Mouse (Mus musculus): Measurements from ENCODE around the gene Trpm8.

The Trpm8 gene

DNA sequence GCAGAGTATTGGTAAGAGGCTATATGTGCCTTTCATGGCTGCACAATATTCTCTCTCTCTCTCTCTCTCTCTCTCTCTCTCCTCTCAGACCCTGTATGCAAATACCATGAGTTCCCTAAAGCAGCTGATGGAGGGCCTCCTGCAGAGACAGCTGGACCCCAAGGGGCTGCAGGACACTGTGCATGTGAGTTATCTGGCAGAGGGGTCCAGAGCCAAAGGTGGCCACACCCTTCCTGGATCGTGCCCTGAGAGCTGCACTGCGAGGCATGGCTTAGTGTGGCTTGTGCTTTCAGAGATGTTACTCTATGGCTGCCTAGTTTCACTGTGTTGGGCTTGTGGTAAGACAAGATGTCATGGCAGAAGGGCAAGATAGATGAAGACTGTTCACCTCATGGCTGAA is 29.8 kb upstream of the Trpm8 start:
- no peak for DNase-seq (ENCODE audit: low read depth, low spot score)

DNA sequence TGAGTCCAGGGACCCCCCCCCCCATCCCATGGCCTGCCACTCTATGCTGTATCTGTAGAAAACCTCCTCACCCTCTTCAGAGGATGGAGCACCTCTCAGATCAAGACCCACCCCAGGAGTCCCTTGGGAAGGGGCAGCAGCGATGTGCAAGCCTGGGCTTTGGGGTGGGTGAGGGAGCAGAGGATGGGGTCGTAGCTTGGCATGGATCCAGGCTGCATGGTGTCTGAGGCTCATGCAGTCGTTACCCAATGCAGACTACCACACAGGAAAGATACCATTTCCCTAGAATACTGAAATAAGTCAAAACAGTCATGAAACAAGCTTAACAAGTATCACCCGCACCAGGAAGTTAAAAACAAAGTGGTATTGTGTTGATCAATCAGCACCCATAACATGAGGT is 28.8 kb upstream of the Trpm8 start:
- DNase-seq (ENCODE audit: low read depth, low spot score) = no peak

DNA sequence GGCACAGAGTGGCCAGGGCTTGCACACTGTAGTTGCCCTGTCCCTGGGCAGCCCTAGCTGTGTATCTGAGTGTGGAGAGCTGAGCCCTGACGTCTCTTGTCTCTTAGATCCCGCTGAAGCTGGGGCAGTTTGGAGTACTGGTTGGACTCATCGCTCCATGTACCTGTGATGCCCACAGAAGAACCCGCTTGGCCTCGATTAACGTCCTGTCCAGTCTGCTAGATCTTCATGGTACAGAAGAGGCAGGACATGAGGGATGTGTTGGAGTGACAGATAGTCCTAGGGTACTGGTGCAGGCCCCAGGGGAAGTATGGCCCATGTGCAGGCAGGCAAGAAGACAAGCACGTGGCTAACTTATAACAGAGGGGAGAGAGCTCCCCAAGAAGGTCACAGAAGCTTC is 27.9 kb upstream of the Trpm8 start:
- DNase-seq (ENCODE audit: low read depth, low spot score) = no peak

DNA sequence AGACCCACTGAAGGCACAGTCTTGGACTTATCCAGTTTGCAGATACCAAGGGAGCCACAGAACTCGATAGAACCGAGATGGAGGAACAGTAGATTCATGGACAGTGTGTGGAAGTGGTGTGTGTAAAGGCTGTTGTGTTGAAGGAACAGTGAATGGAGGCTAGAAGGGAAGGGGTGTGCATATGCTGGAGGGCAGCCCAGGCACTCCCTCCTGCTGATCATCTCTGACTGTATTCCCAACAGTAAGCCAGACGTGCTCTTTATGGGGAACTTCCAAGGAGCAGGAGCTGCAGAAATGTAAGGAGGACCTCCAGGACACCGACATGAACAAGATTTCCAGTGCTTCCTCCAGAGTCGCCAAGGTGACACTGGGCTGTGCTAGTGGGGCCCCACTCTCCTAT is 27.4 kb upstream of the Trpm8 start:
- no peak for DNase-seq (ENCODE audit: low read depth, low spot score)

DNA sequence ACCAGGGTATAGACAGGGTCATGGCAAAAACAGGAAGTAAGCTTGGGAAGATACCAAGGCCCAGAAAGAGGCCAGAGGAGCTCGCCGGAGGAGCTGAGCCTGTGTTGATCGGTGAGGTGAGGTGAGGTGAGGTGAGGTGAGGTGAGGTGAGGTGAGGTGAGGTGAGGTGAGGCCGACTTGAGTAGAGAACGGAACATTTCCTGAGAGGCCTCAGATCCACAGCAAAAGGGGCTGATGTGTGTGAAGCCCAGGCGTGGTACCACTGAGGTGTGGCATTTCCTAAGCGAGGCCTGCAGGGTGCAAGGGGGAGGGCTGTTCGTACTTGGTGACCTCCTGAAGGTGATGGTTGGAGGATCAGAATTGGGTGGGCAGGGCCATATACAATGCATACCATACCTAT is 24.4 kb upstream of the Trpm8 start:
- DNase-seq (ENCODE audit: low read depth, low spot score) = no peak

DNA sequence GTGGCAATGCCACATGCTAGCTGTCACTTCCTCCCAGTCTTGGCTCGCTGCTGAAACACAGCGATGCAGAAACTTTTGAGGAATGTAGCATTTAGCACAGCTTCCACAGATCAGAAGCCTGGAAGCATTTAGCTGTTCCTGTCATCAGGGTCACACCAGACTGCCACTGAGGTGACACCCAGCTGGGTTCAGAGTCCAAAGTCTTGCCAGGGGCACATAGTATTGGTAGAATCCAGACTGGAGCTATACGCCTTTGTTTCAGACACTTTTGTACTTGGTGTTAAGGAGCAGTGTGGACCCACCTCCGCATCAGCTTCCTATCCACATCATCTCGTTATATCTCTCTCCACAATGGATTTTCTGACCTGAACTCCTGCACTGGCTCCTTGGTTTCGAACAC is 23.9 kb upstream of the Trpm8 start:
- DNase-seq (ENCODE audit: low read depth, low spot score) = no peak

DNA sequence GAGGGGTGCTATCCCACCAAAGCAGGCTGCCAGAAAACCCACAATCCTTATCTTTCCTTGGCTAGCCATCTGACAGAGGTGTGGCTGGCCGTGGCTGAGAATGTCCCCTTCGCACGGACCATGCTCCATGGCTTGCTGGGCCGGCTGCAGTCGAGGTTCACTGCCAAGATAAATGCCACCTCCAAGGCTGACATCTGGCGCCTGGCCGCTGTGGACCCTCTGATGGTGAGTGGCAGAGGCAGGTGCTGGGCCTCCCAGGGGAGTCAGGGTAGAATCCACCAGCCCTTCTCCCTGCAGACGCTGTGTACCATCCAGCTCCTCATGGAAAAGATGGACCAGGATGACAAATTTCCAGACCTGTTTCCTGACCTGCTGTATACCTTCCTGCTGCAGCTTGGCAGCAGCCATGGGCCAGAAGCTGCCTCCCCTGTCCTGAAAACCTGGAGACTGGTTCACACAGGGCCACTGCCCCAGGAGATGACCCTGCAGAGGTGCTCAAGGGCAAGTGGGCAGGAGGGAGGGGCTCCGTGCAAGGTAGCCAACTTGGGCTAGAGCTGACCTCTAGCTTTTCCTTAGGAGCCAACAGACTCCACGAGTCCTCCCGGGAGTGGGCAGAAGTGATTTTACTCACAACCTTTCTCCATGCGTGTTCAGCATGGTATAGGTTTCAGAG is 22.5 kb upstream of the Trpm8 start:
- no peak for DNase-seq (ENCODE audit: low read depth, low spot score)

DNA sequence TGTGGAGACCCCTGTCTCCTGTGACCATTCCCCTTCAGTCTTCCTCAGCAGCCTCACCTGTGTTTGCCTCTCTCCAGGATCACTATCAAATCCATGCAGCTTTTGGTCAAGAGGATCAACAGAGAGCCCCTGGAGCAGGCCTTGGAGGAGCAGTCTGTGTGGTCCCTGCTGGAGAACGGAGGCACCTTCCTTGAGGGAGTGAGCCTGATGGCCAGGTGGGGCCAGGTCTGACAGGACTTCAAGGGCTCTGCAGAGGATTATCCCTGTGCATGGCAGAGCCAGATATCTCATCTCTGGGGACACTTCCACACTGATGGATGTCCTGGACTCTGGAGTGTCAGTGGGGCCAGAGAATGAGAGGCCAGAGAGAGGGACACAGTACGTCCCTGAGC is 22.0 kb upstream of the Trpm8 start:
- DNase-seq (ENCODE audit: low read depth, low spot score) = no peak

DNA sequence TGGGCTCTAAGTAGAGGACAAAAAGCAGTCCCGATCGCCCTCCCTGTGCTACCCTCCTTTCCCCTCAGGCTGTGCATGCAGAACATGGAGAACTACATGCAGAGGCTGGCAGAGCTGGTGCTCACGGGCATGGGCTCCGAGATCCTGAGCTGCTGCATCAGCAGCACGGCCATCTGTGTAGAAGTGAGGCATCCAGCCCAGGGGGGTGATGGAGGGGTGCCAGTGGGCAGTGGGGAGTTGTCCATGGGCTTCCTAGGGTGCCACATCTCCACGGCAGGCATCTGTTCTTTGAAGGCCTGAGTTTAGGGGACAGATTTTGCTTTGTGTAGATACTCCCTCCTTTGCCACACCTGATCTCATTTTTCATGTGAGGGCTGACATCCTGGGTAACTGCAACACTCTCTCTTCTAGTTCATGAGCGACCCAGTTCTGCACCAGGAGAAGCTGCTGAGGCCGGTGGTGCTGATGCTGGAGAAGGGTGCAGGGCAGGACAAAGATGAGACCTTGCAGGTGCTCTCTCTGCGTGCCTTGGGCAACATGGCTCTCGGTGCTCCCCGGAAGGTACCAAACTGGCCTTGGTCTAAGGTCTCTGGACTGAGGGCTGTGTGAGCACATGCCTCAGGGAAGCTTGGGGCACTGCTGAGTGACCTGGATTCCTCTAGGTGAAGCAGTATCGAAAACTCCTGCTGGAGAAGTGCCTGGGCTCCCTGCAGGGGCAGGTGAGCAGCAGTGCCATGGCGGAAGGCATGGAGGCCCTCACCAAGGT is 21.3 kb upstream of the Trpm8 start:
- DNase-seq (ENCODE audit: low read depth, low spot score) = no peak

DNA sequence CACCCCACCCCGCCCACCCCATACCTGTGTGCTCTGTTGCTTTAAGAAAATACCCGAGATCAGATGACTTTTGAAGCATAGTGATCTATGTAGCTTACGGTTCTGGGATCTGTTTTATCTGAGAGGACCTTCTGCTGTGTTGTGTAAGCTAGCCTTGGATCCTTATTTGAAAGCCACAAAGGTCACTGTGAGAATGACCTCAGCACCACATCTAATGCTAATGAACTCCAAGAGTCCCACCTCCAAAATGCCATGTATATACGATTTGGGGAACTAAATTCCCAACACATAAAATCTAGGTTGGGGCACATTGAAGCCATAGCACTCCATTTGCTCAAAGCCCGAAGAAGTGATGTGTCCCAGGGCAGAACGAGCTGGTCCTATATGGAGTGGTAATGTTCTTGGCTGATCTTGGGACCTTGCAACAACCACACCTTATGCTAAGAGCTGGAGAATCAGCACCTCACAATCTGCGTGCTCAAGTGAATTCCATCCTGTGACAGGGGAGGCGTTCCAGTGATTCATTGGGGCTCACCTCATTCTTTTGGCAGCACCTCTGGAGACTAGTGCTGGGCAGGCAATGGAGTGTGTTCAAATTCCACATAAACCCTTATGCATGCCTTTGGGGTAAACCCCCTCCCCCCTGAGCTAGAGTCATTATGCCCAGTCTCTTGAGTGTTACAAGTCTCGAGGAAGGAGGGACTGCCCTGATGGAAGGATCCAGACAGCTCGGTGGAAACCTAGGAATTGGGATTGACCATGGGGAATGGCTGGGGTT is 20.4 kb upstream of the Trpm8 start:
- no peak for DNase-seq (ENCODE audit: low read depth, low spot score)

DNA sequence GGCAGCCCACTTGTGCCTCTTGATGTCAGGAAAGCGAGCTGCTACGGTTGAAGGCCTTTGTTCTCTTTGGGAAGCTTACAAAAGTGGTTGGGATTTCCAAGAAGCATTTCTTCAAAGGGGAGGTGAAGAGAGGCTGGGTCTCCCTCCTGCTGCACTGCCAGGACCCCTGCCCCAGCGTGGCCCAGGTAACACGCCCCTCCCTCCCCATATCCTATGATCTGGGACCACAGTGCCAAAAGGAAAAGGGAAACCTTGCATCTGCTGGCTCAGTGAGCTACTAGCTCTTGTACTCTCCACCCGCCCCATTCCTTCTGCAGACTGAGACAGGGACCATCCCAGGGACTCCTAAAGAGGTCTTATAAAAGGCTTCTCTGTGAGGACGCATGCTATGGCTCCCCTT is 19.8 kb upstream of the Trpm8 start:
- no peak for DNase-seq (ENCODE audit: low read depth, low spot score)

DNA sequence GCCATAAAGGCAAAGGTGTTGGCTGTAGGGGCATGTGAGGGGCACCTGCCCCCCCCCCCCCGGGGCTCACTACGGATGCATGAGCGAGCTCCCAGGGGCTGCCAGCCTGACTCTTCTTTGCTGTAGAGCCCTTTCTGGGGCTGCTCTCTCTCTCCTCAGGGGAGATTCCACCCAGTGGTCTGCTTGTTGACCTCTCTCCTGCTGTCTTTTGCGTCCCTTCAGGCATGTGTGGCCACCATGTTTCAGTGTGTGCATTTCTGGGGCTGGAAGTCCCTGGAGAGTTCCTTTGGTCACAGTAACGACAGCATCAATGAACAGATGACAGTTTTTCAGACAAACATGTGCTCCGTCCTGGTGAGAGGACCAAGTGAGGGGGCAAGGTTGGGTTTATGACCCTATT is 19.1 kb upstream of the Trpm8 start:
- DNase-seq (ENCODE audit: low read depth, low spot score) = no peak

DNA sequence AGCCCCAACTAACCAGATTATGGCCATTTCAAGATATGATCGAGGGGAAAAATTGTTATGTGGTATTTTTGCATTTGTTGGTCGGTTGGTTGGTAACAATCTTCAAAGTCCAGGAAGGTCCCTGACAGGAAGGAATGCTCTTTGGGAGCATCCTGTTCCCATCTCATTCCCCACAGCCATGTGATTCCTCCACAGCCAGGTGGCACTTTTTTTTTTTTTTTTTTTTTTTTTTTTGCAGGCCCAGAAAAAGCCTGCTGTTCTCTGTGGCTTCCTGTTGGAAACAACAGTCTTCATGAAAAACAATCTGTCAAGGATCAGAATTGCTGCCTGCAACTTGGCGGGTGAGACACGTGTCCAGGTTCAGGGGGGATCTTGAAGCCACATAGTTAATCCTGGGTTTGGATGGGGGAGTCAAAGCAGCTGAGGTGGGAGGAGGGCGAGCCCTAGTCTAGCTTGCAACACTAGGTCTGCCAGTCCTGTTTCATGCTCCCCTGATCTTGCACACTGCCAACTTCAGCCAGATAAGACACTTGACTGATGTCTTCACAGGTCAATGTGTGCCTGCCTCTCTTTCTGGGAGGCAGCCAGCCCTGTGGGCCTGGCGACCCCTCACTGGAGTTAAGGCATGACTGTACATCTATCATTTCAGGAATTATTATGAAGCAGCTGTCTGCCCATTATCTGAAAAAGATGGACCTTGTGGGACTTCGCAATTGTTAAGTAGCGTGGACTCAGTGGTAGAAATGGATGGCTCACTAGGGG is 18.4 kb upstream of the Trpm8 start:
- no peak for DNase-seq (ENCODE audit: low read depth, low spot score)

DNA sequence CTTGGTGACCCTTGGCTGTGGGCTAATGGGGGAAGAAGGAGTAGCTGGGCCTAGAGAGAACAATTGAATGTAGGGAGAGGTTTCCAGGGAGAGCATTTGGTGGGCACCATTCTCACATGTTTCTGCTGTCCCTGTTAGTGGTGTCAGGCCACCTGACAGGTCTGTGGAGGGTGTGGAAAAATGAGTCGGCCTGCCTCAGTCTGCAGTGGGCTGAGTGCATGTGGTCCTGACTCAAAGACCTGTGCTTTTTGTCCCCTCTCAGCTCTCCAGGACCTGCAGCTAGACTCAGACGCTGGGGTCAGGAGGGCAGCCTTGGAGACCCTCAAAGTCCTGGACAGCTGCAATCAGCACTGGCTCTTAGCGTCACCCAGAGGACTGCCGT is 17.8 kb upstream of the Trpm8 start:
- no peak for DNase-seq (ENCODE audit: low read depth, low spot score)

DNA sequence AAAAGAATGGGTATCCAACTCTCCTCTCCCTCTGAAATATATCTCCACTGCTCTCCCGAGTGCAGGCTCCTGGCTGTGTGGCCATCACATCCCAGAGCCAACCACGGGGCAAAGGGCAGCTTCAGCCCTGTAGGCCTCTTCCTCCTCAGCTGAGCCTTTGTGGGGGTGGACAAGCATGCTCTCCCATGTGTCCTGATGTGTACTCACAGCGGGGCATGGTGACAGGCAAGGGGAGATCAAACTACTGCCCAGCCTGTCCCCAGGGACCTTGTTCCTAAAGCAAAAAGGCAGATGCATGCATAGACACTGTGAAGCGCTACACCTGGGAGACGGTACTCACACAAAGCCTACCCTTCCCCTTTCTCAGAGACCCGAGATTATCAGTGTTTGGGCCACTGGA is 17.3 kb upstream of the Trpm8 start:
- DNase-seq (ENCODE audit: low read depth, low spot score) = no peak

DNA sequence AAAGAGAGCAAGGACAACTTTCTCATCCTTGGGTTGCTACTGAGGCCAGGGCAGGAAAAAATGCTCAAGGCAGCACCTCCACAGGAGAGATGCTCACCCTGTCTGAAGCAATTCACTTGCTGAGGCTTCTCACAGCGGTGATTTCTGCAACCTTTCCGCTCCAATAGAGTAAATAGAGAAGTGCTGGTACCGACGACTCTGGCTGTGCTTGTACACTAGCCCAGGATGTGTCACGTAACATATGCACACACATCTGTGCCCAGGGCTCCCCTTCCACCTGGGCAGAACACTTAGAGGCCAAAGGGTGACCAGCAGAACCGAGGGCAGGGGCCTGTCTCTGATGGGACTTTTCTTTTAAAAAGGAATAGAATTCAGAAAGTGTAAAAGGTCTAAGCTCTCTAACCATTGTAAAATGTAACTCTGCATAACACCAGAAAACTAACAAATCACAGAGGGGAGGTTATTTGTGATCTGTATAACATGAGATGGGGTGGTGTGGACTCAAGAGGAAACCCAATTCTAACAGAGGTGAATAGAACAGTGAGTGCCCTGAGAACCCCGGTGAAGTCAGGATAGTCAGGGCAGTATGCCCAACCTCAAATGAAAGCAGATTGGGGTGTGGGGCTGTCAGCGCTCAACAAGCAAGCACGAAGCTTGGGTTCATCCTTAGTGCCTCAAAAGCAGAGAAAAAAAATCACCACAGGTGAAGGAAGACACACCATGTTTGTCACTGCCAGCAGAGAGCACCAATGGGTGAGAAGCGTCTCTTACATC is 16.7 kb upstream of the Trpm8 start:
- DNase-seq (ENCODE audit: low read depth, low spot score) = no peak

DNA sequence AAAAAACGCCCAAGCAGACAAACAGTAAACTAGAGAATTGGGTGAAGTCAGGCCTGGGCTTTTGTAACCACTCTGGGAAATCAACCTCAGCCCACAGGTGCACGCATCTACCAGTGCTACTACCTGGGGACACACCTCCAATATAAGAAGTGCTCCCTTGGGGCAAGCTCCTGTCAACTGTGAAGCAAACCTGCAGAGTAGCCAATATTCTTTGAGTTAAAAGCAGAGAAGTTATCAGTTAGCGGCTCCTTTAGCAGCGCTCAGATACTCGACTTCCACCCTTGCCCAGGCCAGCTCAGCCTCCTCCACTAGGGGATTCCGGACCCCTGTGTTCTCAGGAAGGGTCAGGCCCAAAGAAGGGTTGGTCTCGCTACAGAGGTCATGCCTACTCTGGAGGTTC is 15.8 kb upstream of the Trpm8 start:
- no peak for DNase-seq (ENCODE audit: low read depth, low spot score)

DNA sequence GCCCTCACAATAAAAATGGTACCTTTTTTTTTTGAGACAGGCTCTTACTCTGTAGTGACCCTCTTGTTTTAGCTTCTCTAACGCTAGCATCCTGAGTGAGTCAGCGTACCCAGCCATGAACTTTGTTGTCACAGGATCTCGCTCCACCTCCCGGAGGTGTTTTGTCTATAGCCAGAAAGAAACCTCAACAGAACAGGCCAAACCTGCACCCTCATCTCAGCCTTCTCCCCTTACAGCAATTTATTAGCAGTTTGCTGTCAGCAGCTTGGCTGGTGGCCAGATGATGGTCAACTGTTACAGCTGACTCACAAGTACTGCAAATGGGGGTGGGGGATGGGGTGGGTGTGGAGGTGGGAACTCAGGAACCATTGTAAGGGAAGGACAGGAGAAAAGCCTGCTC is 15.2 kb upstream of the Trpm8 start:
- DNase-seq (ENCODE audit: low read depth, low spot score) = no peak

DNA sequence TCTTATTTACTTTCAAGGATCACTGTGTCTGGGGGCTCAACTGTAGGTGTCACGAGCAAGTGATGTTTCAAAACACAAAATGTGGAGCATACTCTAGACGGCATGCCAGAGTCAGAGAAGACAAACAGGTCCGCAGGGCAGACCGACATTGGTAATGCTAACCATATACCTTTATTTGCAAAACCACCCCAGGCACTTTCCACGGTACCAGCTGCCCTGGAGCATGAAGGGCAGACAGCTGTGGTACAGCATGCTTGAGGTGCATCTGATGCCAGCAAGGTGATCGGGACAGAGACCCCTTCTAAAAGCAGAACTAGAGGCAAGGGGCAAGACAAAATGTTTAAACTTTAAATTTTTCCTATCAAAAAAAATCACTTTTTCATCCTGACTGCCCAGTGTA is 14.5 kb upstream of the Trpm8 start:
- no peak for DNase-seq (ENCODE audit: low read depth, low spot score)

DNA sequence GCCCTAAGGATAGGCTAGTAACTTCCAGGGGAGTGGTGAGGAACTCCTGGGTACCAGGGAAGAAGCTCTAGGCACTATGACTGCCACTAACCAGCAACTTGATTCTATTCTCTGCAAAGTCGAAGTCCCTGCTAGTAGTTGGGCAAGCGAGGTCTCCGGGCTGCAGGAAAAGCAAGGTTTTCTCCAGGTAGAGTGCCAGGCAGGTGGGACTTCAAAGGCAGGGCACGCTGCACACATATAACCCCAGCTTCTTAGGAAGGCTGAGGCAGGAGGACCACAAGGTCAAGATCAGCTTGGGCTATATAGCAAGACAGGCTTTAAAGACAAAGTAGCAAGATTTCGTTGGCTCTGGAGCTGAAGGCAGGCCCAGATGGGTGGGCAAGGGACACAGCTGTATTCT is 13.7 kb upstream of the Trpm8 start:
- DNase-seq (ENCODE audit: low read depth, low spot score) = no peak

DNA sequence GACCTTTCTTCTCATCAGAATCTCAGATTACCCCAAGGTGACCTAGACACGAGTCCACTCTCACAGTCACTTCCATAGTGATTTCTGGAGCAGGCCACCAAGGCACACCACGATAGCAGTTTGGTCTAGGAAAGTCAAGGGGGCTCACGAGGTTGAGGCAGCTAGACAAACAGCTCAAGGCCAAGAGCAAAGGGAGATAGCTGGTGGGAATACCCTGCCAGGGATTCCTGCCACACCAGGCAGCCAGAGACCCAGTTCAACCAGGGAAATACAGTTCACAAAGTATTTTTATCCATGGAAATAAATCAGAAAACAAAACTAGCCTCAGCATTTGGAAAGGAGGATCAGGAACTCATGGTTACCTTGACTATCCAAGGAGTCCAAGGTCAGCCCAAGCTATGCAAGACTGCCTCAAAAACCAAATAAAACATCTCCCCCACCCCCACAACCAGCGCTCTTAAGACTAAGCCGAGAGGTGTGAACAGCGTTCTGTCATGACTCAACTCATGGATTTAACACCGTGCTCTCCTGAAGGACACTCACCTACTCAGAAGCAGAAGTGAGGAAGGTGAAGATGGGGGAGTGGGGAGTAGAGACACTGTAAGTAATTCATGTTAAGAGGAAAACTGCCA is 13.1 kb upstream of the Trpm8 start:
- DNase-seq (ENCODE audit: low read depth, low spot score) = no peak
